Mouse (Mus musculus) activated CD4-positive, CD25-positive, alpha-beta regulatory T cell, adult 4 months (primary cell): Measurements from ENCODE around the gene Tert. TPM values are rescaled to one million over a fixed set of nuclear protein-coding genes. Genes with fewer than 3 reads are reported as not detected.

Experiments
- ATAC-seq: one replicate; pipeline ENCODE4 v1.8.0; 2017
- polyA plus RNA-seq, 2 experiments: library from polyadenylated mRNA; unstranded; fragments of 100-300 nt; shearing (Covaris generic); gene quantifications; one replicate each; pipeline ENCODE4 v1.2.1; 2017

The Tert gene
- polyA plus RNA-seq: 1 to 10 TPM; 2.4 to 2.8 TPM

DNA sequence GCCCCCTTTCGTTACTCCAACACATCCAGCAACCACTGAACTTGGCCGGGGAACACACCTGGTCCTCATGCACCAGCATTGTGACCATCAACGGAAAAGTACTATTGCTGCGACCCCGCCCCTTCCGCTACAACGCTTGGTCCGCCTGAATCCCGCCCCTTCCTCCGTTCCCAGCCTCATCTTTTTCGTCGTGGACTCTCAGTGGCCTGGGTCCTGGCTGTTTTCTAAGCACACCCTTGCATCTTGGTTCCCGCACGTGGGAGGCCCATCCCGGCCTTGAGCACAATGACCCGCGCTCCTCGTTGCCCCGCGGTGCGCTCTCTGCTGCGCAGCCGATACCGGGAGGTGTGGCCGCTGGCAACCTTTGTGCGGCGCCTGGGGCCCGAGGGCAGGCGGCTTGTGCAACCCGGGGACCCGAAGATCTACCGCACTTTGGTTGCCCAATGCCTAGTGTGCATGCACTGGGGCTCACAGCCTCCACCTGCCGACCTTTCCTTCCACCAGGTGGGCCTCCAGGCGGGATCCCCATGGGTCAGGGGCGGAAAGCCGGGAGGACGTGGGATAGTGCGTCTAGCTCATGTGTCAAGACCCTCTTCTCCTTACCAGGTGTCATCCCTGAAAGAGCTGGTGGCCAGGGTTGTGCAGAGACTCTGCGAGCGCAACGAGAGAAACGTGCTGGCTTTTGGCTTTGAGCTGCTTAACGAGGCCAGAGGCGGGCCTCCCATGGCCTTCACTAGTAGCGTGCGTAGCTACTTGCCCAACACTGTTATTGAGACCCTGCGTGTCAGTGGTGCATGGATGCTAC, at the start of gene Tert:
Tert (plus strand) TSS at position 167 of the 805 bp plus-strand sequence.
- ATAC-seq: peak; percentile 92

DNA sequence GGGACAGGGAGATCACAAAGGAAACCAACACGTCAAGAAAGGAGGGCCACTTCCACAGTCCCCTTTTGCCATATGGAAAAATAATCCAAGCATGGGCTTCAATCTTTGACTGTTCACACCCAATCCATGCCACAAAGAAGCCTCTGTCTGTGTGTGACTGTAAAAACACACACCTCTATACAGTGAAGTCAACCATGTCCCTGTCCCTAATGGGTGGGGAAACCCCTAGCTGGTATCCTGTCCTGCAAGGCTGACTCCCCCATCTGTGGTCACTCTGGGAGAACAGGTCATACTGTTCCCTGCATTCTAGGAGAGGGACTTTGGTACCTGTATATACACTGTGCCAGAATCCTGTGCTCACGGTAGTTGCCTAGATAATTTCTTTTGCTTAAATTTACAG, 49.4 kb upstream of the Tert start:
- no peak for ATAC-seq

DNA sequence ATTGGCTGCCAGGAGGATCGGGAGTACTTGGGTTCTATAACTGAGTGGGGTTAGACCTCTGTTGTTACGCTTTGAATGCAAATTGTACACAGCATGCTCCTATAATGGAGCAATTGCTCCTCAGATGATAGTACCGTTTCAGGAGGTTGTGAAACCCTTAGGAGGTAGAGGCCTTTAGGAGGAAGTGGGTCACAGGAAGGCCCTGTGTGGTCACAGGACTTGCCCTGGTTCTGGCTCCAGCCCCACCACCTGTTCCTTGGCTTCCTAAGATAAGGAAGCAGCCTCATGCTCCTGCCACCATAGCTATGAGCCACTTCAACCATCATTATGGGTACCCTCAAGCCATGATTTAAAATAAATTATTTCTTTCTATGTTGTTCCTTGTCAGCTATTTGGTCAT, 35.2 kb upstream of the Tert start:
- ATAC-seq: no peak

DNA sequence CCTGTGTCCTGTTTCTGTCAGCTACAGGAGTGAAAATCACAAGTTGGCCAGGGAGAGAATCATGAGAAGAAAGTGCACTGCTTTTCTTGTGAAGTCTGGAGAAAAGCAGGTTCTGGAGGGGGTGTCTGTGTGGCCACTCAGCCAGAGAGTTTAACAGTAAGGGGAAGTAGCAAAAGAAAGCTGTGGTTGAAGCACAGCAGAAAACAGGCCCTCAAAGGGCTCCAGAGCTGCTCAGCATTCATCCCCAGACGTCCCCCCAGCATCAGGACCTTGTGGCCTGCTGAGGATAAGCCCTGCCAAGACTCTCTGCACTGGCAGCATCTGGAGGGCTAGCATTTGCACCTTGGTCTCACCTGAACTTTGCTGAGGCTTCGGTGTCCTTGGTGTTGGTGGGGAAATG, 34.2 kb upstream of the Tert start:
- no peak for ATAC-seq

DNA sequence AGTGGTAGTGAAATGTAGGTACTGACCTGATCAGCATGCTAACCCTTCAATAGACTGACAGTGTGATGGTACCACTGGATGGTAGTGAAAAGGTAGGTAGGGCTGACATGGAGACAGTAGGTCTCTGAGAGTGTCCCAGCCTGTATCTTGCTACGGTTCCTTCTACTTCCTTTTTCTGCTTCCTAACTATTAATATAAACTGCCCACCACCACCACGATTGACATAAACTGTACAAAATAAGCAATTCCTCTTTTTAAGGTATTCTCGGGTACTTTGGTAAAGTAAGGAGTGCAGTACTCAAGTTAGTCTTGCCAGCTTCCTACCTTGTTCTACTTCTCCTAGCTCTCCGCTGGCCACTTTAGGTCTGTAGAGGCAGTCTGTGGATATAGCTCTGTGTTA, 30.4 kb upstream of the Tert start:
- no peak for ATAC-seq

DNA sequence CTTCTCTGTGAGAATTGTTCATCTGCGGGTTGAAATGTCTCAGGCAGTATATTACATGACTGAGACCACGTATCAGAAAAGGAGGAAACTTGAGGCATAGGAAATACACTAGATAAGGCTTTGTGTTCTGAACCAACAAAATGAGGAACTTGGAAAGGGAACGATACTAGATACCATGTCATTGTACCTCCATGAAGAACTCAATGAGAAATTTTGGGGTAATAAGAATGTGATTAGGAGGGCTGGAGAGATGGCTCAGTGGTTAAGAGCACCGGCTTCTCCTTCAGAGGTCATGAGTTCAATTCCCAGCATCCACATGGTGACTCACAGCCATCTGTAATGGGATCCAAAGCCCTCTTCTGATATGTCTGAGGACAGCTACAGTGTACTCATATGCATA, 26.5 kb upstream of the Tert start:
- no peak for ATAC-seq

- ATAC-seq: no peak
Observed at GRCm38 (mm10) chr13:73603046-73603445, 23.7 kb upstream of the Tert start.

- ATAC-seq: peak; percentile 94
Observed at GRCm38 (mm10) chr13:73603522-73604155, 23.1 kb upstream of the Tert start, which contains the start of gene Clptm1l. Clptm1l (plus strand) TSS chr13:73604006.

- peak; percentile 3 for ATAC-seq
Observed at GRCm38 (mm10) chr13:73604156-73604957, 22.4 kb upstream of the Tert start.

DNA sequence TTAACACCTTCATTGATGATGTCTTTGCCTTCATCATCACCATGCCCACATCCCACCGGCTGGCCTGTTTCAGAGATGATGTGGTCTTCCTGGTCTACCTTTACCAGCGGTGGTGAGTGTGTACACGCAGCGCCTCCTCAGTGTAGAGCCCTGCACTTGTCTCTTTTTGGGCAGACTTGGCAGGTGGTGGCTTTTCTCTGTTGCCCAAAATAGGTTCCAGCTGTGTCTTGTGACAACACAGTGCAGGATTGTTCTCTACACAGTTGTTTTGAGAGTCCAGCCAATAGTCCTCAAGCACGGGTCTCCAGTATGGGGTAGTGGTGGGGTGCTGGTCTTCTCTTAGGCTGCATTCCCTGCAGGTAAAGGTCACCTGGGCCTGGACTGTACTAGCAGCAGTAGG, 8.3 kb upstream of the Tert start:
- ATAC-seq: no peak

- ATAC-seq: peak; percentile 59
Observed at GRCm38 (mm10) chr13:73620637-73621036, 6.1 kb upstream of the Tert start.

DNA sequence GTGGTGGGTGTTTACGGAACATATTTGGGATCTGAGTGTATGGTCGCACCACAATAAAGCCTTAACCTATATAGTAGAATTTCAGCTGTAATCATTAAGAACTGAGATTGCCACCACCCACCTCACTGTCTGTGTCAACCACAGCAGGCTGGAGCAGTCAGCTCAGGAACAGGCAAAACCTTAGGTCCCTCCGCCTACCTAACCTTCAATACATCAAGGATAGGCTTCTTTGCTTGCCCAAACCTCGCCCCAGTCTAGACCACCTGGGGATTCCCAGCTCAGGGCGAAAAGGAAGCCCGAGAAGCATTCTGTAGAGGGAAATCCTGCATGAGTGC, 334 bp upstream of the Tert start:
- ATAC-seq: no peak

GRCm38 (mm10) chr13:73628586-73629113, 1.9 kb downstream of the Tert start:
- ATAC-seq: no peak

- ATAC-seq: no peak
Observed at GRCm38 (mm10) chr13:73631837-73632236, 5.1 kb downstream of the Tert start.

DNA sequence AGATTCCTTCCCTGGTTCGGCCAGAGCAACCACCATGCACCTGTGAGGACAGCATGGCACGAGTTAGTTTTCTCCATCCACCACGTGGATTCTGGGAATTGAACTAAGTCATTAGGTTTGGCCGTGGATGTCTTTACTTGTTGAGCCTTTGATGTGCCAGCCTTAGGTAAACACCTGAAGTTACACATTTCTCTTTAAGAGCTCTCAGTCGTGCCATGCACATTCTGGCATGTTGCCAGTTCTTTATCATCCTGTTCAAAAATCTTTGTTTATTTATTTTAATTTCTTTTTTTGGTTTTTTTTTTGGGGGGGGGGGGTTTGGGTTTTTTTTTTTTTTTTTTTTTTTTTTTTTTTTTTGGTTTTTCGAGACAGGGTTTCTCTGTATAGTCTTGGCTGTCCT, 11.1 kb downstream of the Tert start:
- no peak for ATAC-seq

- ATAC-seq: no peak
Observed at GRCm38 (mm10) chr13:73641296-73641695, 14.6 kb downstream of the Tert start.

DNA sequence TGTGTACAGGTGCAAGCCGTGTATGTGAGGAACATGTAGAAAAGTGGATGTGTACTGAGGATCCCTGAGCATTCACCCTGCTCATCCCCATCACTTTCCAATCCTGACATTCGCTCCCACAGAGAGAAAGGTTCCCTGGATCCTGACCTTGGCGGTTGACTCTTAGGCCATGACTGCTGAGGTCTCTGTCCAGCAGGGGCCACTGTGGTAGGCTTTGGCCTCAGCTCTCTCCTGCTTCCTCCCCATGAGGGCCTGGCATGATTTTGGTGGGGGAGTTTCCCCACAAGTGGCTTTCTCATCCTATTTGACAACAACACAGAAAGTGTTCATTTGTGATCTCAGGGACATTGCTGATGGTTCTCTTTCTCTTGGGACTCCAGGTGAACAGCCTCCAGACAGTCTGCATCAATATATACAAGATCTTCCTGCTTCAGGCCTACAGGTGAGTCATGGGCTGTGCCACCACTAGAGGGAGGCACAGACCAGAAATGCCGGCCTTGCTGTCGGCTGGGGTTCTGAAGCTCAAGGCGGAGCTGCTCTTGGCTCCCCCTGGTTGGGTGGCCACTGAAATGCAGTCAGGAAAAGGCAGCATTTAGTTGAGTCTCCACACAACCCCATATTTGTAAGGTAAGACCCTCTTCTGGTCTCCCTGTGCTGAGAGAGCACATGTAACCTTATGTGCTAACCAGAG, 19.8 kb downstream of the Tert start:
- ATAC-seq: peak; percentile 96

GRCm38 (mm10) chr13:73653266-73653665, 26.6 kb downstream of the Tert start:
- ATAC-seq: no peak

DNA sequence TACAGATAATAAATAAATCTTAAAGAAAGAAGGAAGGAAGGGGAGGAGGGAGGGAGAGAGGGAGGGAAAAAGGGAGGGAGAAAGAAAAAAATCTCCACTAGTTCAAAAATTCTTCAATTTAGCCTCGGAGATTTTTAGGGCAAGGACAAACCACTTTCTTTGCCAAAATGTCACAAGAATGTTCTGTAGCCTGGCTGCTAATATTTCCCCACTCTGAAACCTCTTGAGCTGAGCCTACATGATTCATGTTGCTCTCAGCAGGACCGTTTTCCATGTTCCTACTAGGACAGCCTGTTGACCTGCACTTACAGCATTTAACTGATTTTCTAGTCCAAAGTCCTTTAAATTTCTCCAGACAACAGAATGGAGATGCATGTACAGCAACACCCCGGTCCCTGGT, 28.3 kb downstream of the Tert start:
- no peak for ATAC-seq

GRCm38 (mm10) chr13:73658953-73659352, 32.2 kb downstream of the Tert start:
- no peak for ATAC-seq

- no peak for ATAC-seq
Observed at GRCm38 (mm10) chr13:73660163-73660695, 33.5 kb downstream of the Tert start.

- no peak for ATAC-seq
Observed at GRCm38 (mm10) chr13:73675161-73675560, 48.5 kb downstream of the Tert start.
